Mouse (Mus musculus) lung, postnatal 0 days (tissue): Measurements from ENCODE around the gene Lin28b. TPM values are rescaled to one million over a fixed set of nuclear protein-coding genes. Genes with fewer than 3 reads are reported as not detected.

Experiments used
- ATAC-seq: fragments of 200-750 bp; cut with Nextera tagmentation; 2 replicates; pipeline ENCODE4 v1.8.0; 2017; ENCODE audit warnings: moderate library complexity
- DNase-seq: peaks from one replicate; pipeline ENCODE4 v3.0.0-alpha.2; 2016; ENCODE audit warnings: low spot score
- H3K27ac ChIP-seq: fragments of 300-500 bp; sonication (generic); 2 replicates; pipeline ENCODE4 v1.5.1; 2014; ENCODE audit warnings: antibody characterized with exemption, mild to moderate bottlenecking, low read length, mixed read lengths
- H3K27me3 ChIP-seq: fragments of 300-500 bp; sonication (generic); replicated peaks from 2 replicates; pipeline ENCODE4 v1.6.1; 2014; ENCODE audit warnings: low read length, mixed read lengths; ENCODE audit not compliant: insufficient read depth
- H3K36me3 ChIP-seq: fragments of 300-500 bp; sonication (generic); 2 replicates; pipeline ENCODE4 v1.6.1; 2014; ENCODE audit warnings: low read length, mixed read lengths; ENCODE audit not compliant: insufficient read depth
- H3K4me1 ChIP-seq: fragments of 300-500 bp; sonication (generic); 2 replicates; pipeline ENCODE4 v1.6.1; 2014; ENCODE audit warnings: antibody characterized with exemption, low read depth, low read length, mixed read lengths; ENCODE audit not compliant: insufficient read depth
- H3K4me2 ChIP-seq: fragments of 300-500 bp; sonication (generic); replicated peaks from 2 replicates; pipeline ENCODE4 v1.6.1; 2014; ENCODE audit warnings: low read depth, mild to moderate bottlenecking, low read length, moderate library complexity, mixed read lengths
- H3K4me3 ChIP-seq: fragments of 300-500 bp; sonication (generic); 2 replicates; pipeline ENCODE4 v1.5.1; 2014; ENCODE audit warnings: low read depth, low read length
- H3K9ac ChIP-seq: fragments of 300-500 bp; sonication (generic); replicated peaks from 2 replicates; pipeline ENCODE4 v1.6.1; 2014; ENCODE audit warnings: low read depth, mild to moderate bottlenecking
- H3K9me3 ChIP-seq: fragments of 300-500 bp; sonication (generic); 2 replicates; pipeline ENCODE4 v1.6.1; 2016; ENCODE audit warnings: low read length, mixed read lengths
- CTCF ChIP-seq: IDR thresholded peaks from 2 replicates; pipeline ENCODE4 v1.5.1; 2016; ENCODE audit warnings: antibody characterized with exemption, mild to moderate bottlenecking
- EP300 ChIP-seq: IDR thresholded peaks from 2 replicates; pipeline ENCODE4 v1.6.1; 2016; ENCODE audit warnings: antibody characterized with exemption, mild to moderate bottlenecking, control low read depth
- WGBS: fragments of 180-500 bp; shearing (Covaris S2); extraction: QIAGEN DNeasy Blood & Tissue Kit; methylation state at CpG from one replicate; pipeline ENCODE4 v1.1.7; 2014; 5-methylcytosine and 5-hydroxymethylcytosine counted together
- polyA plus RNA-seq: library from polyadenylated mRNA; unstranded; fragments of >200 nt; fragmentation: Nextera tagmentation; extraction: Ambion mirVana; gene quantifications from 2 replicates; pipeline ENCODE4 v1.2.1, GENCODE M21; 2015

Lin28b gene
- polyA plus RNA-seq, 1 experiment from 2014 or later, result 0.05 TPM

GRCm38 (mm10) chr10:45335434-45336422, 150.5 kb downstream of the Lin28b start, which contains the start of gene Bves:
Gene Bves, plus strand, starts transcription at chr10:45335772.
- H3K4me3 ChIP-seq, result peak within 1 kb of the TSS; percentile 58
- H3K27ac ChIP-seq, result no peak within 1 kb of the TSS
- no peaks in the 10 kb centered on the region for H3K36me3 ChIP-seq
- TF ChIP-seq CTCF, result no peak
- TF ChIP-seq EP300, result no peak
- peaks cover 24% of the 10 kb centered on the region for H3K27me3 ChIP-seq
- peak; percentile 8 for DNase-seq
- WGBS, result 2% methylated on average over 70 of the region's 116 CpGs
- peak within 1 kb of the TSS; percentile 93 for H3K4me2 ChIP-seq
- peak; percentile 40; the same call in 1 of the 2 replicates for ATAC-seq
- no peaks in the 10 kb centered on the region for H3K9me3 ChIP-seq
- H3K9ac ChIP-seq, result no peak within 1 kb of the TSS
- no peaks in the 10 kb centered on the region for H3K4me1 ChIP-seq

DNA sequence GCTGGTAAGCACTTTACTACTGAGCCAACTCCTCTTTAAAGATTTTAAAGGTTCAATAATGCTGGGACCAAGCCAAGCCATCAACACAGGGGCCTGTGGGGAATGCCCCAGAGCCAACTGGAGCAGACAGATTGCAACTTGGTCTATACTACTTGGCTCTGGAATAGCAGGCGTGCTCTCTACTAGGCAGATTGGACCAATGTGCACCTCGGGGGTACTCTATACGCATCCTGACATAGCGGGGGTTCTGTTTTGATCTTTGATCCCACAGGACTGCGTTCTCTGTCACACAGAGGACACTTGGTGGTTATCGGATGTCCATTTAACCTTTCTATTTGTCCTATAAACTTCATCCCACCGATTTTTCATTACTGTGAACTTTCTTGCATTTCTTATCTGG, 151.3 kb downstream of the Lin28b start:
- TF ChIP-seq EP300 (no peak), CTCF (no peak)
- Histone ChIP-seq H3K9ac (no peak overlapping the region), H3K36me3 (no peaks in the 10 kb centered on the region), H3K27ac (no peak overlapping the region), H3K4me3 (peak overlapping the region; percentile 58; the same call in 1 of the 2 replicates), H3K4me2 (peak overlapping the region; percentile 93; the same call in 1 of the 2 replicates), H3K4me1 (no peaks in the 10 kb centered on the region), H3K9me3 (no peaks in the 10 kb centered on the region), H3K27me3 (peaks cover 24% of the 10 kb centered on the region)
- DNase-seq (no peak), ATAC-seq (no peak)
- WGBS, result 32% methylated on average over 7 of the region's 7 CpGs

DNA sequence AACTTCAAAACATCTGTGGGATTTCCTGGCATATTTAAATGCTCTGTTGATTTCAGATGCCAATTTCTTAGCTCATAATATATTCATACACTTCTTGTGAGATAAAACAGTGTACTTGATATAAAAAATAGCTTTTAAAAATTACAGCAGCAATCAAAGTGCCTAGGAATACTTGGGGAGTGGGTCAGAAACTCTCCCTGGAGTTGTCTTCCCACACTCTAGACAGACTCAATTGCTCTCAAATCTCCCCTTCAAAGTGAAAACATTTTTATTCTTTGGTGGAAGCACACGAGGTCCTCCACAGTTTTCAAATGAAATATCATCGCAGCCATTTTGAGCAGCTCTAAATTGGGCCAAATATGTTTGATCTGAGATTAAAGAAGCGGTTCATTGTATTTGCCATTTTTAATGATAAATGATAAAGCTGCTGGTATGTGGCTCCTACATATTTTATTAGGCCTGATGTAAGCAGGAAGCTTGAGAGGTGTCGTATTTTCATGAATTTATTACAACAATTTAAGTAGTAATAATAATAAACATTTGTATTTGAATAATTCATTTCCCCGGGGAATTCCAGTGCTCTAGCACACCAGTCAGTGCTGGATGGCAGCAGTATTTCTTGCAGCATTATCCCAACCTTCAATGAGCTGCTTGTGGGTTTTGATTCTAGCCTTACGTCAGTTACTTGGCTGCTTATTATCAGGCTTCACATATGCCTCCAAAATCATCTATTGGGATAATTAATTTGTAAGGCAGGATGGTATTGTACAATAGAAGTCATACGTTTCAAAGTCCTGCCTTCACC, 157.8 kb downstream of the Lin28b start:
- no peaks in the 10 kb centered on the region for H3K36me3 ChIP-seq
- H3K4me3 ChIP-seq, result no peak overlapping the region
- H3K9me3 ChIP-seq, result no peaks in the 10 kb centered on the region
- H3K27me3 ChIP-seq, result no peaks in the 10 kb centered on the region
- no peak overlapping the region for H3K27ac ChIP-seq
- no peak for TF ChIP-seq CTCF
- no peak for TF ChIP-seq EP300
- no peak overlapping the region for H3K4me2 ChIP-seq
- WGBS, result 72% methylated on average over 7 of the region's 7 CpGs
- H3K4me1 ChIP-seq, result no peaks in the 10 kb centered on the region
- no peak for DNase-seq
- H3K9ac ChIP-seq, result no peak overlapping the region
- ATAC-seq, result no peak

Other genes with a start within 250 kb of the Lin28b start
- 0.47 and 0.67 TPM in 2 replicates for gene Bves, start 150.6 kb downstream of the Lin28b start, polyA plus RNA-seq
- gene Hace1, start 91.4 kb upstream of the Lin28b start, polyA plus RNA-seq, result 8.8 and 10.3 TPM in 2 replicates